Mouse (Mus musculus) stomach, embryonic 15.5 days (tissue): ENCODE data around the gene Arl8a. TPM values are rescaled to one million over a fixed set of nuclear protein-coding genes. Genes with fewer than 3 reads are reported as not detected.
"Not testable (repeated sequence)": the region's sequence is repeated elsewhere in the genome, so short reads cannot be mapped to it uniquely, and the experiment has no call there.

Experiments
- ATAC-seq: fragments of 200-750 bp; cut with Nextera tagmentation; 2 replicates; pipeline ENCODE4 v1.8.0; 2017; ENCODE audit warnings: low read depth, moderate number of reproducible peaks, moderate TSS enrichment; ENCODE audit not compliant: insufficient read depth, low FRiP score
- H3K27ac ChIP-seq: fragments of 300-500 bp; sonication (generic); 2 replicates; pipeline ENCODE4 v1.5.1; 2015; ENCODE audit warnings: mild to moderate bottlenecking, inconsistent platforms
- H3K27me3 ChIP-seq: fragments of 300-500 bp; sonication (generic); replicated peaks from 2 replicates; pipeline ENCODE4 v1.6.1; 2015; ENCODE audit warnings: inconsistent platforms
- H3K36me3 ChIP-seq: fragments of 300-500 bp; sonication (generic); 2 replicates; pipeline ENCODE4 v1.6.1; 2015; ENCODE audit warnings: inconsistent platforms
- H3K4me1 ChIP-seq: fragments of 300-500 bp; sonication (generic); 2 replicates; pipeline ENCODE4 v1.6.1; 2015; ENCODE audit warnings: inconsistent platforms
- H3K4me2 ChIP-seq: fragments of 300-500 bp; sonication (generic); 2 replicates; pipeline ENCODE4 v1.6.1; 2015; ENCODE audit warnings: mild to moderate bottlenecking, inconsistent platforms
- H3K4me3 ChIP-seq: fragments of 300-500 bp; sonication (generic); replicated peaks from 2 replicates; pipeline ENCODE4 v1.5.1; 2015; ENCODE audit warnings: inconsistent platforms
- H3K9ac ChIP-seq: fragments of 300-500 bp; sonication (generic); 2 replicates; pipeline ENCODE4 v1.6.1; 2015; ENCODE audit warnings: inconsistent platforms
- H3K9me3 ChIP-seq: fragments of 300-500 bp; sonication (generic); 2 replicates; pipeline ENCODE4 v1.6.1; 2016; ENCODE audit warnings: inconsistent platforms
- WGBS: fragments of 180-500 bp; shearing (Covaris S2); methylation state at CpG from one replicate; pipeline ENCODE4 v1.1.7; 2015; 5-methylcytosine and 5-hydroxymethylcytosine counted together
- polyA plus RNA-seq: library from polyadenylated mRNA; unstranded; fragments of >200 nt; fragmentation: Nextera tagmentation; extraction: Ambion mirVana; gene quantifications from 2 replicates; pipeline ENCODE4 v1.2.1, GENCODE M21; 2015

The Arl8a gene
- polyA plus RNA-seq, 1 experiment from 2014 or later: 54.9 TPM

DNA sequence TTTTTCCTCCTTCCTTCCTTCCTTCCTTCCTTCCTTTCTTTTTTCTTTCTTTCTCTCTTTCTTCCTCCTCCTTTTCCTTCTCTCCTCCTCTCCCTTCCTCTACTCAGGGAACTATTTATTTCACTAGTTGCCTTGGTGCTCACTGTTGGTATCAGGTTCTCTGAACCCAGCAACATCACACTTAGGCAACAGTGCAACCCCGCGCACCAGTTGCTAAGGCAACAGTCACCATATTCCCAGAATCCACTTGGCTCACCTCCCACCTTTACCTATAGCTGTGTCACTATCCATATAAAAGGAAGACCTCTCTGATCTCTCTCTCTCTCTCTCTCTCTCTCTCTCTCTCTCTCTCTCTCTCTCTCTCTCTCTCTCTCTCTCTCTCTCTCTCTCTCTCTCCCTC lies 40.4 kb downstream of the Arl8a start:
- not testable (repeated sequence) for ATAC-seq, H3K27ac ChIP-seq, H3K4me2 ChIP-seq, H3K4me1 ChIP-seq, H3K4me3 ChIP-seq, H3K27me3 ChIP-seq, H3K9ac ChIP-seq, H3K9me3 ChIP-seq, H3K36me3 ChIP-seq
- 34% methylated on average over 2 of the region's 2 CpGs for WGBS

DNA sequence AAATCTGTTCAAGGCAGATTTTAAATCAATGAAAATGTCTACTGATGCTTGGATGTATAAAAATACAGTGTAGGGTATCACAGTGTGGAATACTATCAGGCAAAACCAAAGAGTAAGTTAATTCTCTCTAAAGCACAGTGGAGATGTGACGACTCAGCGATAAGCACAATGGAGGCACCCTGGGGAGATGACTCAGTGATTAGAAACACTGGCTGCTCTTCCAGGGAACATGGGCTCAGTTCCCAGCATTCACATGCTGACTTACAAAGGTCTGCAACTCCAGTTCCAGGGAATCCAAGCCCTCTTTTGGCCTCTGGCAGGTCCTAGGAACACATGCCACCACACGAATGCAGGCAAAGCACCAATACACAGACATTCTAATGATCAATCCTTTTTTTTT lies 41.6 kb downstream of the Arl8a start:
- Histone ChIP-seq H3K4me2 (no peak overlapping the region), H3K4me1 (0 out of 2 replicates have a peak, but pooled peaks cover 6% of the 10 kb centered on the region), H3K27me3 (no peaks in the 10 kb centered on the region), H3K36me3 (no peaks in the 10 kb centered on the region), H3K9me3 (no peaks in the 10 kb centered on the region), H3K9ac (no peak overlapping the region), H3K27ac (no peak overlapping the region), H3K4me3 (no peak overlapping the region)
- 34% methylated on average over 3 of the region's 3 CpGs for WGBS
- no peak for ATAC-seq

DNA sequence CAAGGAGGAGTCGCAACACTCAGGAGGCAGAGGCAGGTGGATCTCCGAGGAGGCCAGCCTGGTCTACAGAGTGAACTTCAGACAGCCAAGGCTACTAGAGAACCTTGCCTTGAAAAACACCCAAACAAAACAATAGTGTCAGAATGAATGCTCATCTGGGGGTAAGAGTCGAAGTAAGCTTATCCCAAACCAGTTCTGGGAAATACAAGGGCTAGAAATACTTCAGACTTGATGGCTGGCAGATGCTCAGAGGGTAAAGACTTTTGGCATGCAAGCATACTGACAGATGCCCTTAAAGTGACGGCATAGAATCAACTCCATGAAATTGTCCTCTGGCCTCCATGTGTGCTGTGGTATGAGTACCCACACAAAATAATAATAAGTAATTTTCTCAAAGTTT lies 42.6 kb downstream of the Arl8a start:
- Histone ChIP-seq H3K27ac (no peak overlapping the region), H3K4me1 (no peaks in the 10 kb centered on the region), H3K4me3 (no peak overlapping the region), H3K9me3 (no peaks in the 10 kb centered on the region), H3K9ac (no peak overlapping the region), H3K27me3 (no peaks in the 10 kb centered on the region), H3K36me3 (no peaks in the 10 kb centered on the region), H3K4me2 (no peak overlapping the region)
- 89% methylated on average over 4 of the region's 4 CpGs for WGBS
- no peak for ATAC-seq

DNA sequence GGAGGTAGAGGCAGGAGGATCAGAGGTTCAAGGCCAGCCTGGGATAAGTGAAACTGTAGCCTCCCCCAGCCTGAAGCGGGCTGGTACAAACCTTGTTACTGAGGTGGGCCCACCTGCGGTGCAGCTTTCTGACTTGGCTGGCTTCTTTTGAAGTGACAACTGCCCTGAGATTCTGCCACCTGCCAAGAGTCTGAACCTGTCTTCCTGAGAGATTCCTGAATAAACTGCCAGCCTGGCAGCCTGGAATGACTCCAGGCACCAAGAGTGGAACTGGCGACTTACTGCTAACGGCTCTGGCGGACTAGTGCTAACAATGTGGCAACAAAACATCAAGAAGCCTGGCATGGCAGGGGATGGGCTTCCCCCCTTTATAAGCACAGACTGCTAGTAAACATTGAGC lies 47.7 kb downstream of the Arl8a start:
- H3K27ac ChIP-seq: peak overlapping the region; percentile 28; the same call in 1 of the 2 replicates
- H3K4me1 ChIP-seq: peaks cover 16% of the 10 kb centered on the region
- H3K9ac ChIP-seq, H3K9me3 ChIP-seq, H3K4me3 ChIP-seq, H3K36me3 ChIP-seq, H3K27me3 ChIP-seq, H3K4me2 ChIP-seq, ATAC-seq: not testable (repeated sequence)
- WGBS: 77% methylated on average over 5 of the region's 5 CpGs

DNA sequence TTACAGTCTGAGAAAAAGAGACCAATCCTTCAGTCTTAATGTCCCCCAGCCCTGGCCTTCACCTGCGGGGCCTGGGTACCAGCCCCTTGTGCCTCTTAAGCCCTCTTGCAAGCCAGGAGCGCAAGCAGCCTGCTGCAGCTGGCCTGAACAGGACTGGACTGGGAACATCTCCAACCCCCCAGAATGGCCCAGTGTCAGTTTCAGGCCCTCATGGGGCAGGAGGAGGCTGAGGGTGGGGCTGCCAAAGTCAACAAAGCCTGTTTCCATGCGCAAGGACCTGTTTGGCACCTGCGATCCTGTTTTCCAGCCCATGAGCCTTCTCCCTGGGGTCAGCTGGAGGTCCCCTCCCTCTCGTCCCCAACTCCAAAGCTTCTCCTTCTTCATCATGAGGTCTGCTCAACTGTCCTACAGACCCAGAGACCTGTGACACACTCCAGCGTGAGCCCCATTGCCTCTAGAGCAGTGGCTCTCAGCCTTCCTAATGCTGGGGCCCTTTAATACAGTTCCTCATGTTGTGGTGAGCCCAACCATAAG lies 49.4 kb downstream of the Arl8a start:
- no peaks in the 10 kb centered on the region for H3K36me3 ChIP-seq
- no peaks in the 10 kb centered on the region for H3K9me3 ChIP-seq
- H3K4me2 ChIP-seq: no peak overlapping the region
- WGBS: 66% methylated on average over 6 of the region's 6 CpGs
- no peaks in the 10 kb centered on the region for H3K27me3 ChIP-seq
- H3K9ac ChIP-seq: no peak overlapping the region
- no peak for ATAC-seq
- H3K4me1 ChIP-seq: peaks cover 21% of the 10 kb centered on the region
- H3K27ac ChIP-seq: peak overlapping the region; percentile 61; the same call in 1 of the 2 replicates
- H3K4me3 ChIP-seq: no peak overlapping the region

DNA sequence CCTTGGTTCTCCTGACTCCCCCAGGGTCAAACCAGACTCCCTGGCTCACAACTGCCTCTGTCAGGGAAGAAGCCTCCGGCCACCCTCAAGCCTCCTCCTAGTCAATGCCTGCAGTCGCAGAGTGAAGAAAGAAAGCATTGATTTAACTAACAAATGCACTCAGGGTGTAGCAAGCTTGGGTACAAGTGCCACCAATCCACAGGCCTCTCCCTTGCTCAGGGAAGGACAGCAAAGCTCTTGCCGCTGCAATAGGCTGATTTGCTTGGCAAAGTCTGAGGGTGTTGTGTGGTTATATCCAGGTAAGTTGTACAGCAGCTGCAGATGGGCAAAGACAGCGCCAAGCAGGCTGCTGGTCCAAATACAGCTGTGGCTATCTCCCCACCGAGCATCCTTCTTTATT lies 51.8 kb downstream of the Arl8a start:
- 49% methylated on average over 5 of the region's 5 CpGs for WGBS
- H3K9ac ChIP-seq: no peak overlapping the region
- peak overlapping the region; percentile 94 for H3K27ac ChIP-seq
- H3K4me3 ChIP-seq: no peak overlapping the region
- H3K36me3 ChIP-seq: no peaks in the 10 kb centered on the region
- ATAC-seq: no peak
- no peak overlapping the region for H3K4me2 ChIP-seq
- H3K9me3 ChIP-seq: no peaks in the 10 kb centered on the region
- peaks cover 21% of the 10 kb centered on the region for H3K4me1 ChIP-seq
- H3K27me3 ChIP-seq: no peaks in the 10 kb centered on the region

DNA sequence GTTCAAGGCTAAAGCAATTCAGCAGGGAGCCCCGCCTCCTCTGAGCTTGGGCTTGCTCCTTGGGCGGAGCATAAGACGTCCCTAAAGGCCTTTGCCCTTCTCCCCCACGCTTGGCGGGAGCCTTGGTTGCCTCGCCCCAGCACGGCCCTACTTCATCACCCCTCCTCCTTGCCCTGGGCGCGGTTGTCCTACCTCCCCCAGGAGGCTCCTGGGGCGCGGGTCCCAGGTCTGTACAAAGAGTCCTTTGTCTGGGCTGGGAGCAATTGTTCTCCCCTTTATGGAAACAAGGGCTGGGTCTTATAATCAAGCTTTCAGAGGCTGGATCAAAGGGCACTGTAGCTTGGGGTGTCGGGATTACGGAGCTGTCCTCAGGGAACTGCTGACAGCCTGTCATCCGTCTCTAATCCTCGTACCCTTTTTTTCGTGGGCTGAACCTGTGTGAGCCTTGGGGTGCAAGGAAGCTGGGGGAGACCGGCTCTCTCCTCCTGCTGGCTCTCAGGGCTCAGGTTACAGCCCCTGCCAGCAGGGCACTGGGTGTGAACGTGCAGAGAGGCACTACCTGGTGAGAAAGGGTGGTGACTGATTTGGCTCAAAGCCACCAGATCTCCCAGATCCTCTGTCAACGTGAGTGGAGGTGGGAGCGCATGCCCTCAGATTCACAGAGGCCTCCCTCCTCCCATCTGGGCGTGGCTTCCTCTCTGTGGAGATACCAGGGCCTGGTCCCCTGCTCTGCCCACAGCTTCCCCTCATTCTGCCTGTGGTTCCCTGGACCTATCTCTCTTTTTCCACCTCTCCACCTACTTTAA lies 52.6 kb downstream of the Arl8a start:
- Histone ChIP-seq H3K9ac (no peak overlapping the region), H3K9me3 (no peaks in the 10 kb centered on the region), H3K4me3 (no peak overlapping the region; the same call in 1 of the 2 replicates), H3K27me3 (no peaks in the 10 kb centered on the region), H3K27ac (peak overlapping the region; percentile 94), H3K36me3 (no peaks in the 10 kb centered on the region), H3K4me1 (peaks cover 24% of the 10 kb centered on the region), H3K4me2 (peak overlapping the region; percentile 26)
- peak; percentile 92 for ATAC-seq
- 2% methylated on average over 21 of the region's 21 CpGs for WGBS

DNA sequence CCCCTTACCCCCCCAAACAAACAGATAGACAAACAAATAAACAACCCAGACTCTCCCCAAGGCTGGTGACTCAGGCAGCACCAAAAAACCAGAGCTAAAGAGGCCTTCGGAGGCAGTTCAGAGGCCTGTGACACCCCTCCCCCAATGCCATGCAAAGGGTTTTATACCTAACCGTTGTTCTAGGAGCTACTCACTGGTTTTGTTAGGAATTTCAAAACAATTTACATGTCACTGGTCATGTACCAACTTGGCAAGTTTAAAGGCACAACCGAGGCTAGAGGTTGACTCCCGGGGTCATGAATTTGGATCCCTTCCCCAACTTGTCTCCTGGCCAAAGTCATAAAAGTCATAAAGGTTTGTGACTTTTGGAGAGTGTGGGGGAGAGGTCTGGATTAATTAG lies 53.8 kb downstream of the Arl8a start:
- no peak overlapping the region for H3K4me2 ChIP-seq
- no peak overlapping the region for H3K9ac ChIP-seq
- no peak for ATAC-seq
- no peak overlapping the region for H3K4me3 ChIP-seq
- H3K9me3 ChIP-seq: no peaks in the 10 kb centered on the region
- H3K36me3 ChIP-seq: no peaks in the 10 kb centered on the region
- peaks cover 24% of the 10 kb centered on the region; the same call in 1 of the 2 replicates for H3K4me1 ChIP-seq
- peak overlapping the region; percentile 94; the same call in 1 of the 2 replicates for H3K27ac ChIP-seq
- H3K27me3 ChIP-seq: no peaks in the 10 kb centered on the region
- WGBS: 66% methylated on average over 4 of the region's 4 CpGs

DNA sequence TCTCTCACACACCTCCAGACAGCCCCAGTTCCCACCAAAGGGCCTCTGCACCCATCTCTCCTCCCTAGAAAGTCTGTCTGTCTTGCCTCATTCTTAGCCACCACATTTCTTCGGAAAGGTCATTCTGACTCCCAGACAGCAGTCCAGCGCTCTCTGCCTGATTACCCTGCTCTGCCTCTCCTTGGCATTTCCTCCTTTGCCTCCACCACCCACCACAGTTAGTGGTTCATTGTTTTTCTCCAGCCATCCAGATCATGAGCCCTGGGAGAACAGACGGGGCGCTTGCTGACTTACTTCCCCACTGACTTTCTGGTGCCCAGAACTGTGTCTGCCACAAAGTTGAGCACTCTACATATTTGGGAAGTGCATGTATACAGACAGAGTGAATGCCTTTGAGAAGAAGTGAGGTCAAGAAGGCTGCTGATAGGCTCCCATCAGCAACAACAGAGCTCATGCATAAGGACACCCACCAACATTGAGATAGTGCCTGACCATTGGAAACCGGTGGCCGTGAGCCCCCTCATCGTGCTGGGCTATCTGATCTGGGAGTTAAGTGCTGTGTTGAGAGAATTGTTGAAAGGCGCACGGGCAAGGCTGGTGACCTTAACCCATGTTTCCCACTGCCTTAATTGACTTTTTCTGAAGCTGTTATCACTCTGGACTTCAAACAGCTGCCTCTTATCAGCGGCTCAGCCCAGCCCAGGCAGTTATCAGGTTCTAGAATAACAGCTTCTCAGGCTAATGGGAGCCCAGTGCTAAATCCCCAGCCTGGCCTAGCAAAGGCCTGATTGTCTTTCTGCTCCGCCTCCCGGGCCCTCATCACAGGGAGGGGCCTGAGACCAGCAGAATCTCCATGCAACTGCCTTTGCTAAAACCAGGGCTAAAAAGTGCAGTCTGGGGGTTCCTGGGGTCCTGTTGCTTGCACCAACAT lies 57.8 kb downstream of the Arl8a start:
- Histone ChIP-seq H3K9ac (no peak overlapping the region), H3K27ac (peak overlapping the region; percentile 67), H3K27me3 (no peaks in the 10 kb centered on the region), H3K4me1 (peaks cover 10% of the 10 kb centered on the region; the same call in 1 of the 2 replicates), H3K36me3 (no peaks in the 10 kb centered on the region), H3K9me3 (no peaks in the 10 kb centered on the region), H3K4me3 (no peak overlapping the region), H3K4me2 (no peak overlapping the region)
- 27% methylated on average over 12 of the region's 12 CpGs for WGBS
- ATAC-seq: peak; percentile 90

DNA sequence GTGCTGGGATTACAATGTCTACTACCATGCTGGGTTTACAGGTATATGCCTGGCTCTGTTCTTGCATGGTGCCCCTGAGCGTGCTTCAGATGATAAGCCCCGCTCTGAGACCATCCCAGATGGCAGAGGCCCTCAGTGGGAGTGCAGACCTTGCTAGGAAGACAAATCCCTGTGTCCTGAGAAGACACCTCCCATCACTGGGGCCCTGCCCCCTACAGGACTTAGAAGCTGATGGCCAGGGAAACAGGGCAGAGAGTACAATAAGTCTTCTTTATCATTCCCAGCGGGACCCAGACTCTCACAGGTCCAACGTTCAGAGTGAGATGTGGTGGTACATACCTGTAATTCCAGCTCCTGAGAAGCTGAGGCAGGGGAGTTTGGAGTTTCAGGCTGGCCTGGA lies 58.6 kb downstream of the Arl8a start:
- H3K4me3 ChIP-seq: no peak overlapping the region
- H3K27ac ChIP-seq: peak overlapping the region; percentile 41
- H3K9ac ChIP-seq: no peak overlapping the region
- no peaks in the 10 kb centered on the region for H3K27me3 ChIP-seq
- ATAC-seq: no peak
- WGBS: 55% methylated on average over 4 of the region's 4 CpGs
- H3K4me1 ChIP-seq: peaks cover 6% of the 10 kb centered on the region; the same call in 1 of the 2 replicates
- no peaks in the 10 kb centered on the region for H3K9me3 ChIP-seq
- no peak overlapping the region for H3K4me2 ChIP-seq
- H3K36me3 ChIP-seq: no peaks in the 10 kb centered on the region
